Mouse (Mus musculus): ENCODE measurements around the gene Arl8b.

- TF ChIP-seq CTCF (IDR thresholded peaks at IDR 0.05; ENCODE audit: borderline replicate concordance, extremely low read depth, insufficient read depth, insufficient read length) (no peak), POLR2A (IDR thresholded peaks at IDR 0.05; ENCODE audit: borderline replicate concordance, extremely low read depth, insufficient read depth, insufficient read length, poor library complexity, severe bottlenecking) (no peak)
These were observed 50.1 kb downstream of the Arl8b start for GRCm38 (mm10) chr6:108832989-108833388.

Data from brain, embryonic 14.5 days (tissue).